Mouse (Mus musculus): ENCODE measurements around the gene Arhgap5. TPM values are rescaled to one million over a fixed set of nuclear protein-coding genes. Genes with fewer than 3 reads are reported as not detected.
"Not testable (repeated sequence)": the region's sequence is repeated elsewhere in the genome, so short reads cannot be mapped to it uniquely, and the experiment has no call there.

Arhgap5 gene
- polyA plus RNA-seq, 1 experiment from 2014 or later: 63.4 TPM

GRCm38 (mm10) chr12:52552085-52552484 lies 48.3 kb downstream of the Arhgap5 start:
- ATAC-seq (ENCODE audit: insufficient number of reproducible peaks, insufficient read depth, low FRiP score, low TSS enrichment): no peak
- Histone ChIP-seq H3K4me2 (replicated peaks) (no peak overlapping the region), H3K9ac (no peak overlapping the region), H3K27me3 (no peaks in the 10 kb centered on the region), H3K27ac (no peak overlapping the region), H3K9me3 (no peaks in the 10 kb centered on the region), H3K36me3 (no peaks in the 10 kb centered on the region; the same call in 1 of the 2 replicates), H3K4me3 (no peak overlapping the region), H3K4me1 (no peaks in the 10 kb centered on the region)
- WGBS: 91% methylated on average over 2 of the region's 2 CpGs

- Histone ChIP-seq H3K4me1 (no peaks in the 10 kb centered on the region), H3K9ac (no peak overlapping the region), H3K27me3 (no peaks in the 10 kb centered on the region), H3K27ac (no peak overlapping the region), H3K36me3 (peaks cover 2% of the 10 kb centered on the region; the same call in 1 of the 2 replicates), H3K4me2 (replicated peaks) (no peak overlapping the region), H3K9me3 (no peaks in the 10 kb centered on the region), H3K4me3 (no peak overlapping the region)
- 82% methylated on average over 3 of the region's 3 CpGs for WGBS
- no peak for ATAC-seq (ENCODE audit: insufficient number of reproducible peaks, insufficient read depth, low FRiP score, low TSS enrichment)
Observed at GRCm38 (mm10) chr12:52555188-52555876, 51.6 kb downstream of the Arhgap5 start.

- no peak for ATAC-seq (ENCODE audit: insufficient number of reproducible peaks, insufficient read depth, low FRiP score, low TSS enrichment)
- Histone ChIP-seq H3K9me3 (no peaks in the 10 kb centered on the region), H3K27ac (no peak overlapping the region), H3K36me3 (peaks cover 13% of the 10 kb centered on the region; the same call in 1 of the 2 replicates), H3K4me3 (no peak overlapping the region), H3K9ac (no peak overlapping the region), H3K4me1 (no peaks in the 10 kb centered on the region), H3K27me3 (no peaks in the 10 kb centered on the region), H3K4me2 (replicated peaks) (no peak overlapping the region)
- 94% methylated on average over 5 of the region's 5 CpGs for WGBS
Observed at GRCm38 (mm10) chr12:52565654-52566053, 61.9 kb downstream of the Arhgap5 start.

GRCm38 (mm10) chr12:52573371-52573770 lies 69.6 kb downstream of the Arhgap5 start:
- Histone ChIP-seq H3K4me3 (no peak overlapping the region), H3K4me1 (no peaks in the 10 kb centered on the region), H3K36me3 (0 out of 2 replicates have a peak, but pooled peaks cover 6% of the 10 kb centered on the region), H3K9ac (no peak overlapping the region), H3K9me3 (no peaks in the 10 kb centered on the region), H3K27ac (no peak overlapping the region), H3K4me2 (replicated peaks) (no peak overlapping the region), H3K27me3 (no peaks in the 10 kb centered on the region)
- no peak for ATAC-seq (ENCODE audit: insufficient number of reproducible peaks, insufficient read depth, low FRiP score, low TSS enrichment)
- 92% methylated on average over 2 of the region's 2 CpGs for WGBS

- 89% methylated on average over 2 of the region's 2 CpGs for WGBS
- ATAC-seq (ENCODE audit: insufficient number of reproducible peaks, insufficient read depth, low FRiP score, low TSS enrichment); H3K9ac ChIP-seq; H3K4me2 ChIP-seq (replicated peaks); H3K36me3 ChIP-seq; H3K27me3 ChIP-seq; H3K27ac ChIP-seq; H3K4me1 ChIP-seq; H3K4me3 ChIP-seq; H3K9me3 ChIP-seq: not testable (repeated sequence)
Observed at GRCm38 (mm10) chr12:52586466-52586865, 82.7 kb downstream of the Arhgap5 start.

GRCm38 (mm10) chr12:52587473-52588010 lies 83.8 kb downstream of the Arhgap5 start:
- H3K9ac ChIP-seq: no peak overlapping the region
- H3K4me2 ChIP-seq (replicated peaks): no peak overlapping the region
- H3K4me3 ChIP-seq: no peak overlapping the region
- 50% methylated on average over 2 of the region's 2 CpGs for WGBS
- peaks cover 4% of the 10 kb centered on the region; the same call in 1 of the 2 replicates for H3K4me1 ChIP-seq
- ATAC-seq (ENCODE audit: insufficient number of reproducible peaks, insufficient read depth, low FRiP score, low TSS enrichment): peak; percentile 28; the same call in 1 of the 2 replicates
- no peaks in the 10 kb centered on the region for H3K27me3 ChIP-seq
- H3K36me3 ChIP-seq: no peaks in the 10 kb centered on the region
- no peak overlapping the region for H3K27ac ChIP-seq
- no peaks in the 10 kb centered on the region for H3K9me3 ChIP-seq

- no peak overlapping the region for H3K27ac ChIP-seq
- H3K4me3 ChIP-seq: no peak overlapping the region
- no peaks in the 10 kb centered on the region for H3K27me3 ChIP-seq
- no peak overlapping the region for H3K4me2 ChIP-seq (replicated peaks)
- H3K4me1 ChIP-seq: no peaks in the 10 kb centered on the region
- no peaks in the 10 kb centered on the region for H3K9me3 ChIP-seq
- 81% methylated on average over 7 of the region's 7 CpGs for WGBS
- H3K36me3 ChIP-seq: no peaks in the 10 kb centered on the region
- ATAC-seq (ENCODE audit: insufficient number of reproducible peaks, insufficient read depth, low FRiP score, low TSS enrichment): no peak
- H3K9ac ChIP-seq: no peak overlapping the region
Observed at GRCm38 (mm10) chr12:52595389-52596185, 91.8 kb downstream of the Arhgap5 start.

- no peaks in the 10 kb centered on the region for H3K36me3 ChIP-seq
- H3K27ac ChIP-seq: no peak overlapping the region
- H3K4me1 ChIP-seq: peaks cover 5% of the 10 kb centered on the region; the same call in 1 of the 2 replicates
- 0 out of 2 replicates have a peak overlapping the region, but pooled peaks have one; percentile 60 for H3K9ac ChIP-seq
- no peaks in the 10 kb centered on the region for H3K27me3 ChIP-seq
- H3K9me3 ChIP-seq: no peaks in the 10 kb centered on the region
- peak overlapping the region; percentile 70 for H3K4me2 ChIP-seq (replicated peaks)
- H3K4me3 ChIP-seq: peak overlapping the region; percentile 94
- ATAC-seq (ENCODE audit: insufficient number of reproducible peaks, insufficient read depth, low FRiP score, low TSS enrichment): no peak
- WGBS: 19% methylated on average over 2 of the region's 2 CpGs
Observed at GRCm38 (mm10) chr12:52602471-52602870, 98.7 kb downstream of the Arhgap5 start.

GRCm38 (mm10) chr12:52602883-52603694 lies 99.3 kb downstream of the Arhgap5 start:
- no peaks in the 10 kb centered on the region for H3K27me3 ChIP-seq
- H3K9me3 ChIP-seq: no peaks in the 10 kb centered on the region
- under 1% methylated on average over 35 of the region's 35 CpGs for WGBS
- peaks cover 5% of the 10 kb centered on the region; the same call in 1 of the 2 replicates for H3K4me1 ChIP-seq
- peak; percentile 90 for ATAC-seq (ENCODE audit: insufficient number of reproducible peaks, insufficient read depth, low FRiP score, low TSS enrichment)
- H3K4me2 ChIP-seq (replicated peaks): peak overlapping the region; percentile 70
- no peaks in the 10 kb centered on the region for H3K36me3 ChIP-seq
- peak overlapping the region; percentile 94 for H3K4me3 ChIP-seq
- H3K27ac ChIP-seq: peak overlapping the region; percentile 88
- peak overlapping the region; percentile 60 for H3K9ac ChIP-seq

GRCm38 (mm10) chr12:52603695-52604255 lies 100.0 kb downstream of the Arhgap5 start:
- peak overlapping the region; percentile 70 for H3K4me2 ChIP-seq (replicated peaks)
- H3K9ac ChIP-seq: peak overlapping the region; percentile 60
- peak overlapping the region; percentile 88 for H3K27ac ChIP-seq
- H3K36me3 ChIP-seq: no peaks in the 10 kb centered on the region
- H3K4me3 ChIP-seq: peak overlapping the region; percentile 94
- H3K9me3 ChIP-seq: no peaks in the 10 kb centered on the region
- WGBS: under 1% methylated on average over 21 of the region's 21 CpGs
- H3K4me1 ChIP-seq: peaks cover 5% of the 10 kb centered on the region; the same call in 1 of the 2 replicates
- ATAC-seq (ENCODE audit: insufficient number of reproducible peaks, insufficient read depth, low FRiP score, low TSS enrichment): peak; percentile 68
- no peaks in the 10 kb centered on the region for H3K27me3 ChIP-seq
